Mouse (Mus musculus): ENCODE data around the gene Pou6f1. TPM values are rescaled to one million over a fixed set of nuclear protein-coding genes. Genes with fewer than 3 reads are reported as not detected.

Pou6f1 gene
- polyA plus RNA-seq, 1 experiment from 2014 or later: 50.4 TPM

DNA sequence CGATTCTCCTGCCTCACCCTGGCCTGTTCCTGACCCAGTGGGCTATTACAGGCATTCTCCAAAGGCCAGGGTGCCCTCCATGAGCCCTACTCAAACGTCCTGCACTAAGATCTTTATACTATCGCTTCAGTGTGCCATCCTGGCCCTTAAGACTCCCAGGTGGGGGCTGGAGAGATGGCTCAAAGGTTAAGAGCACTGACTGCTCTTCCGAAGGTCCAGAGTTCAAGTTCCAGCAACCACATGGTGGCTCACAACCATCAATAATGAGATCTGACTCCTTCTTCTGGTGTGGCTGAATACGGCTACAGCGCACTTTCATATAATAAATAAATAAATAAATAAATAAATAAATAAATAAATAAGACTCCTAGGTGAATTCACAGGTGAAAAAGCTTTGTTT is 7.0 kb downstream of the Pou6f1 start:
- Histone ChIP-seq H3K9me3 (no peaks in the 10 kb centered on the region), H3K27me3 (no peaks in the 10 kb centered on the region), H3K4me2 (replicated peaks) (no peak overlapping the region), H3K27ac (replicated peaks) (no peak overlapping the region), H3K36me3 (peaks cover 33% of the 10 kb centered on the region), H3K4me1 (no peaks in the 10 kb centered on the region), H3K4me3 (no peak overlapping the region), H3K9ac (replicated peaks) (no peak overlapping the region)
- ATAC-seq (replicated peaks): no peak
- WGBS: 90% methylated on average over 6 of the region's 6 CpGs

DNA sequence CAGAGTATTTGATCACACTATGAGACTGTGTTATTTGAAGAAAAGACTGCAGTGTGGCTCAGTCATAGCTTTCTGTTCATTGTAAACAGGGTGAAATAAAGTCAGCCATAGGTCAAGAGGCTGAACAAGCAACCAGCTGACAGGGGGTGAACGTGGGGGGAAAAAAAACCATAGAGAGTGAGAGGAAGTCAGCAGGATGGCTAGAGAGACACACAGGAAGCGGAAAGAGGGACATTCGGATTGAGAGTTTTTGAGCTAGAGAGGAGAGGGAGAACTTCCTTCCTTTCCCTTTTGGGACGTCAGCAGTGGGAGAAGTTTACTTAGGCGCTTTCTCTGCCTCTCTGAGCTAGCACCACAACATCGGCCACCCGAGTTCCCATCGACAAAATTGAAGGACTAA is 9.3 kb downstream of the Pou6f1 start:
- peaks cover 56% of the 10 kb centered on the region for H3K36me3 ChIP-seq
- H3K4me1 ChIP-seq: no peaks in the 10 kb centered on the region
- H3K27me3 ChIP-seq: no peaks in the 10 kb centered on the region
- no peaks in the 10 kb centered on the region for H3K9me3 ChIP-seq
- ATAC-seq (replicated peaks): no peak
- 77% methylated on average over 8 of the region's 8 CpGs for WGBS
- H3K9ac ChIP-seq (replicated peaks): no peak overlapping the region
- no peak overlapping the region for H3K4me2 ChIP-seq (replicated peaks)
- no peak overlapping the region for H3K4me3 ChIP-seq
- no peak overlapping the region for H3K27ac ChIP-seq (replicated peaks)

DNA sequence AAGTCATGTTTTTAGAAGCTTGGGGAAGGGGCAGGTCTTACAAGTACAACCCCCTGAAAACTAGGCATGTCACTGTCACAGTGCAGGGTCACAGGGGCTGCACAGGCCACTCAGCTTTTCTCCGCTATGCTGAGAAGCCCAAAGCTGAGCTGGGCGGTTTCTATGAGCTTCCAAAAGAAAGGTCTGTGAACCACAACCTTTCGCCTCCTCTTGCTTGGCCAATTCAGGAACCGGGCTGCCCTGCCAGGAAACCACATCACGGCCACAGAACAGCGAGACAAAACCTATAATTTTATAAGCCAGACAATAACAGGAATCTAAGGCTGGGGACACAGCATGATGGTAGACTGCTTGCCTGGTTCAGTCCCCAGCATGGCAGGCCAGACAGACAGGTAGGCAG is 11.5 kb downstream of the Pou6f1 start:
- Histone ChIP-seq H3K4me3 (no peak overlapping the region), H3K9me3 (no peaks in the 10 kb centered on the region), H3K27ac (replicated peaks) (no peak overlapping the region), H3K4me2 (replicated peaks) (no peak overlapping the region), H3K4me1 (no peaks in the 10 kb centered on the region), H3K27me3 (no peaks in the 10 kb centered on the region), H3K9ac (replicated peaks) (no peak overlapping the region), H3K36me3 (peaks cover 61% of the 10 kb centered on the region)
- 89% methylated on average over 6 of the region's 6 CpGs for WGBS
- no peak for ATAC-seq (replicated peaks)

DNA sequence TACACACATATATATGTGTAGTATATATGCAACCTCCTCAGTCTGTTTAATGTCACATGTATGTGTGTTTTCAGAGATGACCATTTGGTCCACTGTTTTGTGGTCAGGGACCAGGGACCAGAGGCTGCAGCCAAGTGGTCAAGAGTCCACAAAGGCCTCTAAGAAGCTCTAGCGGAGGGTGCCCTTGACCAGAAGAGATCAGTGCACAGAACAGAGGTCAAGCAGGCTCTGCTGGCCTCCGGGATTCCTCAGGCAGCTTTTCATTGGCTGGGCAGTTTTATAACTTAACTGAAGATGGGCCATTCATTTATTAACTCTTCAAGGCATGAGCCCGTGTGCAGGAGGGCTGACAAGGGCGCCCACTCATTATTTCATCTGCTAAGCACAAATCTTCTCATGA is 12.6 kb downstream of the Pou6f1 start:
- H3K36me3 ChIP-seq: peaks cover 70% of the 10 kb centered on the region
- no peaks in the 10 kb centered on the region for H3K27me3 ChIP-seq
- WGBS: 84% methylated on average over 4 of the region's 4 CpGs
- no peak overlapping the region for H3K27ac ChIP-seq (replicated peaks)
- no peak for ATAC-seq (replicated peaks)
- H3K4me1 ChIP-seq: no peaks in the 10 kb centered on the region
- no peak overlapping the region for H3K4me2 ChIP-seq (replicated peaks)
- H3K4me3 ChIP-seq: no peak overlapping the region
- H3K9me3 ChIP-seq: no peaks in the 10 kb centered on the region
- H3K9ac ChIP-seq (replicated peaks): no peak overlapping the region

DNA sequence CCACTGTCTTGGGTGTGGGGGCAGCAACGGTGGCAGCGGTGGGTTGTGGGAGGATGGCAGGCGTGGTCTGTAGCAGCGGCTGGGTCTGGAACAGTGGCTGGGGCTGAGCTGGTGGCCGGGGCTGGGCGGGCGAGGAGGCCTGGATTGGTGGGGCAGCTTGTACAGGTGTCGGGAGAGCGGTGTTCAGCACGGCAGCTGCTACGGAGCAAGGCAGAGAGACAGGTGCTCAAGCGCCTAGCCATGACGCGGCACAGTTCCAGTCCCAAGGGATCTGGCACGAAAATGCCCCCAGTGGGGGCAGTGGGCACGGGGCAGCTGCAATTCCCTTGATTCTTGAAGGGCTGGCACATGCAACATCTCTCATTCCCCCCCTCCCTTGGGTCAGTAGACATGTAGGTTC is 13.9 kb downstream of the Pou6f1 start:
- Histone ChIP-seq H3K9me3 (no peaks in the 10 kb centered on the region), H3K27me3 (no peaks in the 10 kb centered on the region), H3K4me1 (no peaks in the 10 kb centered on the region), H3K36me3 (peaks cover 68% of the 10 kb centered on the region), H3K27ac (replicated peaks) (no peak overlapping the region), H3K4me2 (replicated peaks) (no peak overlapping the region), H3K9ac (replicated peaks) (no peak overlapping the region), H3K4me3 (no peak overlapping the region)
- WGBS: 94% methylated on average over 16 of the region's 16 CpGs
- ATAC-seq (replicated peaks): no peak

DNA sequence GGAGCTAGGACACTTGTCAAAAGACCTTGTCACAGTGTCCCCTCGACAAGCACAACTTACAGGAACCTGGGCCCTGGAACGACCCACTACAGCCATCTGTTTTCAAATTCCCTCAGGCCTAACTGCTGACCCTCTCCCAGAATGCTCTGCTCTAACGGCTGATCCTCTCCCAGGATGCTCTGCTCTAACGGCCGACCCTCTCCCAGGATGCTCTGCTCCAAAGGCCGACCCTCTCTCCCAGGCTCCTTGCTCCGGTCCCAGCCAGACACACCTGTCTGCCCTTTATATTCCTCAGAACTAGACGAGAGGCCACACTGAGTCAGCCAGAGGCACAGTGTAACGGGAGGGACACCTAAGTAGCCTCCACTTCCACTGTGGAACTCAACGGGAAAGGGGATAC is 19.7 kb downstream of the Pou6f1 start:
- ATAC-seq (replicated peaks): no peak
- Histone ChIP-seq H3K4me3 (no peak overlapping the region), H3K4me1 (no peaks in the 10 kb centered on the region), H3K27ac (replicated peaks) (no peak overlapping the region), H3K9ac (replicated peaks) (no peak overlapping the region), H3K27me3 (no peaks in the 10 kb centered on the region), H3K9me3 (no peaks in the 10 kb centered on the region), H3K36me3 (peaks cover 59% of the 10 kb centered on the region), H3K4me2 (replicated peaks) (no peak overlapping the region)
- 94% methylated on average over 10 of the region's 10 CpGs for WGBS

DNA sequence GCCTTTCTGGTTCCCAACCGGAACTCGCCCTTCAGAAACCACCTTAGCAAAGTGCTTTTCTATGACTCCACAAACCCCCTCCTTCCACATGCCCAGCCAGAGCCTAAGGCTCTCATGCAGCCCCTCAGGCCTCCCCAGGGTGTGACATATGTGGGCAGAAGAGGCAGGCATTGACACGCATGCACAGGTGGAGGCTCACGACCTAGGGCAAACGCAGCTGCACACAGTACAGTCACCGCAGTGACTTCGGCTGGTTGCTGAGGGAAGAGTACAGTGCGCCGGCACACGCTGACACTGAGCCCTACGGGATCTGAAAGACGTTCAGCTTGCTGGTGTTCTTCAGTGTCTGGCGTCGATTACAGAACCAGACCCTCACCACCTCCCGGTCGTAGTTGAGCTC is 21.8 kb downstream of the Pou6f1 start:
- peaks cover 54% of the 10 kb centered on the region for H3K36me3 ChIP-seq
- WGBS: 93% methylated on average over 16 of the region's 16 CpGs

DNA sequence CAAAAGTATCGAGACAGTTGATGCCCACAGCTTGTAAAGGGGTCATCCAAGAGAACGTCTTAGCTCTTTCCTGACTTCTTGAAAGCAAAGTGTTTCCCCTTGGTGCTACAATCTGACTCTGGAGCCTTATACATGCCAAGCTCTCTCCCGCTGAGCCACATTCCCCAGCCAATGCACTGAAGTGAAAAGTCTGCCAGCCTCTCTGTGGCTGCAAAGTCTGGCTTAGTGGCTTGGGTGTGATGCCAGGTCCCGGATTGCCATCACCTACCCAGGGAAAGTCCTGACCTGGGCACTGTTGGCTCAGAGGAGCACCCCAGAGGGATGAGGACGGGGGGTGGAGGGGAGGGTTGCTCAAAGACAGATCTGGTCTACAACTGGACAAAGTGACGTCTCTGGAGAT is 23.0 kb downstream of the Pou6f1 start:
- H3K27ac ChIP-seq (replicated peaks): no peak overlapping the region
- no peak for ATAC-seq (replicated peaks)
- WGBS: 84% methylated on average over 6 of the region's 6 CpGs
- H3K36me3 ChIP-seq: peaks cover 47% of the 10 kb centered on the region
- no peak overlapping the region for H3K4me3 ChIP-seq
- H3K27me3 ChIP-seq: no peaks in the 10 kb centered on the region
- no peak overlapping the region for H3K9ac ChIP-seq (replicated peaks)
- no peaks in the 10 kb centered on the region for H3K9me3 ChIP-seq
- no peak overlapping the region for H3K4me2 ChIP-seq (replicated peaks)
- peaks cover 9% of the 10 kb centered on the region; the same call in 1 of the 2 replicates for H3K4me1 ChIP-seq

More for the DNA sequence above, 21.8 kb downstream of the Pou6f1 start:
- Histone ChIP-seq H3K4me2 (replicated peaks) (no peak overlapping the region), H3K9me3 (no peaks in the 10 kb centered on the region), H3K27ac (replicated peaks) (no peak overlapping the region), H3K4me1 (peaks cover 9% of the 10 kb centered on the region; the same call in 1 of the 2 replicates), H3K27me3 (no peaks in the 10 kb centered on the region), H3K9ac (replicated peaks) (no peak overlapping the region), H3K4me3 (no peak overlapping the region)
- no peak for ATAC-seq (replicated peaks)

DNA sequence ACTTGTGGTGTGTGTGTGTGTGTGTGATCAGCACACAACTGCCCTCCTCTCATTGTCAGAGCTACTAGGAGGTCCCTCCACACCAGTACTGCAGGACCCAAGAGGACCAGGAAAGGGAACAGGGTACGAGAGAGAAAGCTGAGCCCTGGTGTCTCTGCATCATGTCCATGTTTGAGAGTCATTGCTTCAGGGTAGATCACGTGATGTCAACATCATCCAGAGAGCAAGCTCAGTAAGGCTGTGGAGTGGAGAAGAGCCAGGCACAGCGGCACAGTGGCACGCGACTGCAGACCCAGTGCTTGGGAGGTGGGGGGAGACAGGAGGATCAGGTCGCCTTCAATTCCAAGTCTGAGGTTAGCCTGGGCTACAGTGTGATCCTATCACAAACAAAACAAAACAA is 23.4 kb downstream of the Pou6f1 start:
- H3K36me3 ChIP-seq: peaks cover 47% of the 10 kb centered on the region
- H3K9ac ChIP-seq (replicated peaks): no peak overlapping the region
- peaks cover 9% of the 10 kb centered on the region; the same call in 1 of the 2 replicates for H3K4me1 ChIP-seq
- ATAC-seq (replicated peaks): no peak
- H3K27ac ChIP-seq (replicated peaks): no peak overlapping the region
- 87% methylated on average over 6 of the region's 6 CpGs for WGBS
- no peaks in the 10 kb centered on the region for H3K9me3 ChIP-seq
- no peak overlapping the region for H3K4me2 ChIP-seq (replicated peaks)
- H3K4me3 ChIP-seq: no peak overlapping the region
- no peaks in the 10 kb centered on the region for H3K27me3 ChIP-seq

DNA sequence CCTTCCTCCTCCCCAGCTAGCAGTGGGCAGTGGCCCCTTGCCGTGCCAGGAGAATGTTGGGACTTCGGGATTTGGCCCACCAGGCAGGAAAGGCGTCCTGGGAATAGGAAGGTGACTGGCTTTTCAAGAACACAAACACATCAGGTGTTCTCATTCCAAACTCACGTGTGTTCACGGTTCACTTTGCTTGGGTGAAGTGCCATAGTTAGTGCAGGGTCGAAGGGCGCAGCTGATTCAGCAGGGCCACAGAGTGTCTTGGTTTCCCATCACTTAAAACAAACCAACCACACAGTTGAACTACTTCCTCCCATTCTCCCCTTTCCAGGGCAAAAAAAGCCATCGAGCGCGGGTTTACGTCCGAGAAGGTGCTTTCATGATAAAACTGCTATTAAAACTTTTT is 24.4 kb downstream of the Pou6f1 start:
- H3K4me2 ChIP-seq (replicated peaks): no peak overlapping the region
- no peak overlapping the region for H3K4me3 ChIP-seq
- no peak overlapping the region for H3K9ac ChIP-seq (replicated peaks)
- 89% methylated on average over 12 of the region's 12 CpGs for WGBS
- peaks cover 38% of the 10 kb centered on the region for H3K36me3 ChIP-seq
- H3K9me3 ChIP-seq: no peaks in the 10 kb centered on the region
- H3K27ac ChIP-seq (replicated peaks): no peak overlapping the region
- no peaks in the 10 kb centered on the region for H3K27me3 ChIP-seq
- ATAC-seq (replicated peaks): no peak
- peaks cover 9% of the 10 kb centered on the region; the same call in 1 of the 2 replicates for H3K4me1 ChIP-seq

DNA sequence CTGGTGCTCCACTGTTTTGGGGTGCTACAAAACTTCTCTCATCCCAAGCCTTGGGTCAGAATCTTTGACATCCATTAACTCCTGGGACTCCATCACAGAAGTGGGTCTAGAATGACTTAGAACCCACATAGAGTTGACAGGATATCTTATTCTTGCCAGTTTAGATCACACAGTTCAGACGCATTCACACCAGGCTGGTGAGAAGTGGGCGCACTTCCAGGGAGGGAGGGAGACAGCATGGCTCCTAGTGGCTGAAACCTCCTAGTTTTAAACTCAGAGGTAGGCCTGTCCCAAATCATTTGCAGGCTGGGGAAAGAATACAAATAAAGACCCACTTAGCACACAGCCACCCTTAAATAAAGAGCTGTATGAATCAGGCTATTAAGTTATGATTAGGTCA is 25.4 kb downstream of the Pou6f1 start:
- Histone ChIP-seq H3K9ac (replicated peaks) (no peak overlapping the region), H3K9me3 (no peaks in the 10 kb centered on the region), H3K4me1 (peaks cover 9% of the 10 kb centered on the region; the same call in 1 of the 2 replicates), H3K4me2 (replicated peaks) (no peak overlapping the region), H3K36me3 (peaks cover 31% of the 10 kb centered on the region), H3K27me3 (no peaks in the 10 kb centered on the region), H3K27ac (replicated peaks) (no peak overlapping the region; the same call in 1 of the 2 replicates), H3K4me3 (no peak overlapping the region)
- no peak for ATAC-seq (replicated peaks)
- WGBS: 71% methylated on average over 2 of the region's 2 CpGs

DNA sequence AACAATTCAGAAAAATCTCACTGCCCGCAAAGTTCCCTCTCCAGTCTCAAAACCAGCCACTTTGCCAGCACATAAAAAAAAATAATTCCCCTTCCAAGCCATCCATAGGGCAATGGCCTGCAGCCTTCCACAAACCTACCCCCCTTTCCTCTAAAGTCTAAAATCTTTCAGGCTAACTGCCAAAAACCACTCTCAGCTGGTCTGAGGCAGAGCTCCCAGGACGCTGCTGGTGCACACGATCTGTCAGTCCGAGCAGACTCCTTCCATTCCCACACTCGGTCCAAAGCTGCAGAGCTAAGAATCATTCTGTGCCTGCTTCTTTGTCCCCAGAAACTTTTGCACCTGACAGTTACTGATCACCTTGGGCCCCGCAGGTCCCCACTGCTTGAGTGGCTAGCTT is 25.8 kb downstream of the Pou6f1 start:
- Histone ChIP-seq H3K9me3 (no peaks in the 10 kb centered on the region), H3K4me3 (no peak overlapping the region), H3K9ac (replicated peaks) (no peak overlapping the region), H3K27me3 (no peaks in the 10 kb centered on the region), H3K4me1 (peaks cover 9% of the 10 kb centered on the region; the same call in 1 of the 2 replicates), H3K36me3 (peaks cover 28% of the 10 kb centered on the region), H3K27ac (replicated peaks) (no peak overlapping the region; the same call in 1 of the 2 replicates), H3K4me2 (replicated peaks) (no peak overlapping the region)
- 46% methylated on average over 6 of the region's 6 CpGs for WGBS
- no peak for ATAC-seq (replicated peaks)

DNA sequence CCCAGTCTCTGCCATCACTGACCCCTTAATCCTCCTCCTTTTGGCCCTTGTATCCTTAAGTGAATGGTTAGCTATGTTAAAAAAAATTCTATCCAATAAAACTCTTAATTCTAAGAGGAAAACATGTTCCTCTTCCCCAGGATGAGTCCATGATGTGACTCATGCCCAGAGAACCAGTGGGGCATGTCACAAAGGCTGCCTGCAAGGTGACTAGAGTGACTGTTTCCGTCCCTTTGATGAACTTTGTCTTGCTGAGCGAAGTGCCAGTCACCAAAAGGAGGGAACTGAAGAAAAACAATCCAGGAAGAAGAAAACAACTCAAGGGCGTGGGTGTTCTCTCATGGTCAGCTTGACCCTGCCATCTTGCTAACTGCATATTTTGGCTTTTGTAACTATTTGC is 30.5 kb downstream of the Pou6f1 start:
- Histone ChIP-seq H3K4me3 (no peak overlapping the region), H3K36me3 (no peaks in the 10 kb centered on the region), H3K27me3 (no peaks in the 10 kb centered on the region), H3K4me2 (replicated peaks) (no peak overlapping the region), H3K4me1 (peaks cover 8% of the 10 kb centered on the region; the same call in 1 of the 2 replicates), H3K9me3 (no peaks in the 10 kb centered on the region), H3K9ac (replicated peaks) (no peak overlapping the region), H3K27ac (replicated peaks) (no peak overlapping the region)
- no peak for ATAC-seq (replicated peaks)
- WGBS: 83% methylated on average over 3 of the region's 3 CpGs
